ENCODE assay signal across 8 mouse cellular contexts in the genomic region with DNA sequence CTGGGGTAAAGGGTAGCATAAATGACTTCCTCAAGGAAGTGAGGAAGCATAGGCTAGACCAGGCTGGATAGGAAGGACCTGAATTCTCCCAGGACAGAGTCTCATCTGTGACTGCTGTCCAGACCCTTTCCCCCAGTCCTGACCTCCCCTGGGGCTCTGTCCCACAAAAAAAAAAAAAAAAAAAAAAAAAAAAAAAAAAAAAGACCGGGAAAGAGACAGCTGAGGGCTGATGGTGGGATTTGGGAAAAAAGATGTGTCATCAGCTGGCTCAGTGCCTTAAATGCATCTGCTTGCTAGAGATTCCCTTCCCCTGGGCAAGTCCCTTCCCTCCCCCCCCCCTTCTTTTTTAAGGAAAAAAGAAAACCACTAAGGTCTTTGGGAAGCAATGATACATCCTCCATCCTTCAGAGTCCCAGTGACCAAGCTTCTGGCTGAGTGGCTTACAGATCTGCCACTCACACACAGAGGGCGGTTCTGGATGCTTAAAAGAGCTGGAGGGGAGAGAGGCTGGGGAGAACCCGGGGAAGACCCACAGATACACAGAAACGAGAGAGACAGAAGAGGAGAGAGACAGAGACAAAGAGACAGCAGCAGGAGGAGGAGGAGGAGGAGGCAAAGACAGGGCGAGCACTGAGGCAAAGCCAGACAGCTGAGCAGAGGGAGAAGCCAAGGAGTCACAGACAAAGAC. TPM values are rescaled to one million over a fixed set of nuclear protein-coding genes. Genes with fewer than 3 reads are reported as not detected.
DNase-seq lines count a peak whose midpoint lies in the region; ATAC-seq and TF ChIP-seq lines count a peak whose summit lies in the region.

A gene (plus strand): TSS at position 509 of the 688 bp plus-strand sequence.

- TF ChIP-seq POLR2A in heart, adult 2 months (IDR thresholded peaks at IDR 0.05; ENCODE audit: insufficient read depth, low read depth, low read length), result 0 out of 2 replicates have a peak, but pooled peaks have one; percentile 14

- no peaks in the 10 kb centered on the region for H3K79me2 ChIP-seq in heart, adult 2 months (replicated peaks; ENCODE audit: control insufficient read depth, insufficient read depth, low read length)

- H3K36me3 ChIP-seq in heart, adult 2 months (ENCODE audit: control insufficient read depth, insufficient read depth, low read length), result peaks cover 2% of the 10 kb centered on the region; the same call in 1 of the 2 replicates
- H3K36me3 ChIP-seq in liver, postnatal 0 days (replicated peaks; ENCODE audit: insufficient read depth, low read length), result no peaks in the 10 kb centered on the region; the same call in 1 of the 2 replicates
- H3K36me3 ChIP-seq in stomach, postnatal 0 days (ENCODE audit: control insufficient read depth, insufficient read depth, low read length), result 0 out of 2 replicates have a peak, but pooled peaks cover 3% of the 10 kb centered on the region

- intact Hi-C loops in heart, adult 2 months (cut with DNase I), result no loop called here

- peak within 1 kb of the TSS; percentile 49 for H3K4me2 ChIP-seq in liver, postnatal 0 days (ENCODE audit: low read depth, low read length)
- H3K4me2 ChIP-seq in stomach, postnatal 0 days (replicated peaks; ENCODE audit: low read depth), result peak within 1 kb of the TSS; percentile 57

- H3K9ac ChIP-seq in heart, adult 2 months (ENCODE audit: low read depth, low read length), result peak within 1 kb of the TSS; percentile 23; the same call in 1 of the 2 replicates
- H3K9ac ChIP-seq in liver, postnatal 0 days (replicated peaks), result 0 out of 2 replicates have a peak within 1 kb of the TSS, but pooled peaks have one; percentile 16
- peak within 1 kb of the TSS; percentile 58 for H3K9ac ChIP-seq in stomach, postnatal 0 days (ENCODE audit: low read length)

- peak; percentile 56 for DNase-seq in gastrocnemius, postnatal 10 days
- DNase-seq in gastrocnemius, adult 8-10 months (ENCODE audit: low spot score in 2 of 2), result no peak
- peak; percentile 90 for DNase-seq in brain, adult 2 months (ENCODE audit: low read depth, low spot score)
- peak; percentile 70 to 76 for DNase-seq in heart, adult 2 months
- DNase-seq in kidney, postnatal 14 days, result peak; percentile 75
- no peak for DNase-seq in liver, postnatal 0 days
- peak; percentile 50 for DNase-seq in stomach, postnatal 0 days (ENCODE audit: low spot score)
- no peak for DNase-seq in adrenal gland, adult 8-10 months

- no peaks in the 10 kb centered on the region for H3K9me3 ChIP-seq in liver, postnatal 0 days (ENCODE audit: low read length)
- H3K9me3 ChIP-seq in stomach, postnatal 0 days (ENCODE audit: control insufficient read depth, low read length), result no peaks in the 10 kb centered on the region

- peaks cover 9% of the 10 kb centered on the region for H3K4me1 ChIP-seq in heart, adult 2 months (ENCODE audit: control insufficient read depth, insufficient read depth, low read length)
- H3K4me1 ChIP-seq in liver, postnatal 0 days (ENCODE audit: insufficient read depth), result peaks cover 21% of the 10 kb centered on the region
- H3K4me1 ChIP-seq in stomach, postnatal 0 days (replicated peaks; ENCODE audit: control insufficient read depth, insufficient read depth), result peaks cover 10% of the 10 kb centered on the region

- TF ChIP-seq EP300 in heart, adult 2 months (IDR thresholded peaks at IDR 0.05; ENCODE audit: insufficient read depth, low read depth, low read length), result no peak
- TF ChIP-seq EP300 in liver, postnatal 0 days (IDR thresholded peaks at IDR 0.05; ENCODE audit: low read depth), result no peak
- no peak for TF ChIP-seq EP300 in stomach, postnatal 0 days (optimal IDR thresholded peaks at IDR 0.05)

- peak within 1 kb of the TSS; percentile 45 for H3K4me3 ChIP-seq in heart, adult 2 months
- peak within 1 kb of the TSS; percentile 35 for H3K4me3 ChIP-seq in liver, postnatal 0 days (ENCODE audit: low read depth, low read length)
- peak within 1 kb of the TSS; percentile 46 for H3K4me3 ChIP-seq in stomach, postnatal 0 days (ENCODE audit: low read depth, low read length)

- H3K27ac ChIP-seq in heart, adult 2 months, result peak within 1 kb of the TSS; percentile 98
- 0 out of 2 replicates have a peak within 1 kb of the TSS, but pooled peaks have one; percentile 44 for H3K27ac ChIP-seq in liver, postnatal 0 days (ENCODE audit: low read depth)
- peak within 1 kb of the TSS; percentile 88 for H3K27ac ChIP-seq in stomach, postnatal 0 days (replicated peaks)

- no peaks in the 10 kb centered on the region for H3K27me3 ChIP-seq in heart, adult 2 months (ENCODE audit: control insufficient read depth, insufficient read depth, low read length)
- H3K27me3 ChIP-seq in liver, postnatal 0 days (ENCODE audit: insufficient read depth, low read length), result peaks cover 16% of the 10 kb centered on the region; the same call in 1 of the 2 replicates
- H3K27me3 ChIP-seq in stomach, postnatal 0 days (ENCODE audit: control insufficient read depth, insufficient read depth, low read length), result no peaks in the 10 kb centered on the region

- 17% methylated on average over 5 of the region's 5 CpGs for WGBS in heart, adult 2 months
- 37% methylated on average over 4 of the region's 5 CpGs for WGBS in liver, postnatal 0 days (ENCODE audit: insufficient replicate concordance)
- WGBS in stomach, postnatal 0 days, result 34% methylated on average over 5 of the region's 5 CpGs

- no peak for TF ChIP-seq CTCF in heart, adult 2 months (IDR thresholded peaks at IDR 0.05)
- TF ChIP-seq CTCF in liver, postnatal 0 days (IDR thresholded peaks at IDR 0.05; ENCODE audit: low read depth), result no peak
- TF ChIP-seq CTCF in stomach, postnatal 0 days (IDR thresholded peaks at IDR 0.05; ENCODE audit: low read depth), result no peak

- ATAC-seq in liver, postnatal 0 days, result no peak
- ATAC-seq in stomach, postnatal 0 days (ENCODE audit: low FRiP score, low TSS enrichment), result no peak

RNA-seq across cellular contexts. Expression of the gene that starts here (rescaled TPM):
- total RNA-seq in gastrocnemius, postnatal 10 days (2021), result 1 to 10 TPM; 3.9 to 8.0 TPM
- total RNA-seq in gastrocnemius, adult 8-10 months (2022), result under 1 TPM in 2 of 4 experiments, not detected in 2; 0.09 to 0.36 TPM
- 1 to 10 TPM in 1 of 2 experiments, under 1 TPM in 1; 0.29 to 1.5 TPM for total RNA-seq in heart, adult 2 months (2021)
- polyA plus RNA-seq in heart, adult 2 months (2012; rRNA removed), result 0.92 and 0.94 TPM in 2 replicates
- 0.41 and 0.51 TPM in 2 replicates for polyA plus RNA-seq in liver, postnatal 0 days (2015; fragmentation: Nextera tagmentation; extraction: Ambion mirVana)
- polyA plus RNA-seq in stomach, postnatal 0 days (2015; fragmentation: Nextera tagmentation; extraction: Ambion mirVana), result 3.5 and 3.9 TPM in 2 replicates
- under 1 TPM; 0.46 to 0.80 (median 0.60) TPM for total RNA-seq in adrenal gland, adult 8-10 months (2022)

Comparison
In these comparisons a context has a peak if more than half of its experiments do, and no peak if none do; other contexts are left out.
1. DNase-seq: peak in gastrocnemius, postnatal 10 days (single experiment), brain, adult 2 months (single experiment), heart, adult 2 months (2 of 2), kidney, postnatal 14 days (single experiment) and stomach, postnatal 0 days (single experiment); none in gastrocnemius, adult 8-10 months (0 of 2), liver, postnatal 0 days (single experiment) and adrenal gland, adult 8-10 months (single experiment).
2. H3K27ac ChIP-seq: peak in every context shown above with its lines; median percentile 98 in heart, adult 2 months; 88 in stomach, postnatal 0 days; 44 in liver, postnatal 0 days.
3. Peak in every context shown above with its lines, with median percentiles within 50 percentile points of each other: H3K4me3 ChIP-seq and H3K9ac ChIP-seq.